Mouse (Mus musculus) limb, embryonic 11.5 days (tissue): ENCODE data around the gene Yif1a. TPM values are rescaled to one million over a fixed set of nuclear protein-coding genes. Genes with fewer than 3 reads are reported as not detected.
A peak's percentile ranks its signal among the peaks of the same experiment; 100 is the strongest.

Experiments
- ATAC-seq: fragments of 200-750 bp; cut with Nextera tagmentation; 2 replicates; pipeline ENCODE4 v1.8.0; 2017; ENCODE audit warnings: low read depth; ENCODE audit not compliant: insufficient number of reproducible peaks, low FRiP score, low TSS enrichment
- DNase-seq: peaks from one replicate; pipeline ENCODE4 v3.0.0-alpha.2; 2015; ENCODE audit warnings: low spot score
- H3K27ac ChIP-seq: fragments of 300-500 bp; sonication (generic); replicated peaks from 2 replicates; pipeline ENCODE4 v1.5.1; 2014; ENCODE audit warnings: low read depth, mild to moderate bottlenecking, low read length
- H3K27me3 ChIP-seq: fragments of 300-500 bp; sonication (generic); 2 replicates; pipeline ENCODE4 v1.6.1; 2014; ENCODE audit warnings: mild to moderate bottlenecking, low read length, mixed read lengths; ENCODE audit not compliant: control insufficient read depth, insufficient read depth
- H3K36me3 ChIP-seq: fragments of 300-500 bp; sonication (generic); 2 replicates; pipeline ENCODE4 v1.6.1; 2014; ENCODE audit warnings: mild to moderate bottlenecking, low read length, moderate library complexity, mixed read lengths; ENCODE audit not compliant: control insufficient read depth, insufficient read depth
- H3K4me1 ChIP-seq: fragments of 300-500 bp; sonication (generic); 2 replicates; pipeline ENCODE4 v1.6.1; 2014; ENCODE audit warnings: low read length, mixed read lengths; ENCODE audit not compliant: control insufficient read depth, insufficient read depth
- H3K4me2 ChIP-seq: fragments of 300-500 bp; sonication (generic); 2 replicates; pipeline ENCODE4 v1.6.1; 2014; ENCODE audit warnings: low read depth, mild to moderate bottlenecking, moderate library complexity; ENCODE audit not compliant: severe bottlenecking
- H3K4me3 ChIP-seq: fragments of 300-500 bp; sonication (generic); 2 replicates; pipeline ENCODE4 v1.5.1; 2014; ENCODE audit warnings: low read depth, low read length
- H3K9ac ChIP-seq: fragments of 300-500 bp; sonication (generic); 2 replicates; pipeline ENCODE4 v1.6.1; 2014; ENCODE audit warnings: mild to moderate bottlenecking, low read length
- H3K9me3 ChIP-seq: fragments of 300-500 bp; sonication (generic); 2 replicates; pipeline ENCODE4 v1.6.1; 2016; ENCODE audit warnings: low read length; ENCODE audit not compliant: control insufficient read depth
- WGBS: fragments of 180-500 bp; shearing (Covaris S2); extraction: QIAGEN DNeasy Blood & Tissue Kit; methylation state at CpG from one replicate; pipeline ENCODE4 v1.1.7; 2014; 5-methylcytosine and 5-hydroxymethylcytosine counted together
- polyA plus RNA-seq: library from polyadenylated mRNA; unstranded; fragments of >200 nt; fragmentation: Nextera tagmentation; extraction: Ambion mirVana; gene quantifications from 2 replicates; pipeline ENCODE4 v1.2.1, GENCODE M21; 2014

The Yif1a gene
- polyA plus RNA-seq, 1 experiment from 2014 or later: 71.2 TPM

- WGBS: 81% methylated on average over 19 of the region's 19 CpGs
These were observed 21.5 kb downstream of the Yif1a start for GRCm38 (mm10) chr19:5109659-5110453.

GRCm38 (mm10) chr19:5113783-5114182 lies 25.4 kb downstream of the Yif1a start:
- H3K9ac ChIP-seq: no peak overlapping the region
- ATAC-seq: no peak
- WGBS: 95% methylated on average over 7 of the region's 7 CpGs

More at GRCm38 (mm10) chr19:5109659-5110453, 21.5 kb downstream of the Yif1a start:
- no peak for DNase-seq
- H3K4me3 ChIP-seq: no peak overlapping the region
- H3K4me2 ChIP-seq: no peak overlapping the region
- no peak overlapping the region for H3K27ac ChIP-seq
- no peaks in the 10 kb centered on the region for H3K9me3 ChIP-seq
- no peaks in the 10 kb centered on the region for H3K27me3 ChIP-seq
- ATAC-seq: no peak
- H3K4me1 ChIP-seq: peaks cover 6% of the 10 kb centered on the region; the same call in 1 of the 2 replicates
- H3K36me3 ChIP-seq: peaks cover 12% of the 10 kb centered on the region; the same call in 1 of the 2 replicates
- H3K9ac ChIP-seq: no peak overlapping the region

GRCm38 (mm10) chr19:5117494-5118383 lies 29.4 kb downstream of the Yif1a start:
- Histone ChIP-seq H3K9me3 (no peaks in the 10 kb centered on the region), H3K27ac (peak overlapping the region; percentile 72; the same call in 1 of the 2 replicates), H3K4me1 (peaks cover 5% of the 10 kb centered on the region), H3K4me2 (peak overlapping the region; percentile 83), H3K27me3 (no peaks in the 10 kb centered on the region), H3K36me3 (peaks cover 3% of the 10 kb centered on the region; the same call in 1 of the 2 replicates), H3K9ac (peak overlapping the region; percentile 75), H3K4me3 (peak overlapping the region; percentile 89)
- DNase-seq (peak; percentile 95), ATAC-seq (peak; percentile 88)
- WGBS: under 1% methylated on average over 74 of the region's 83 CpGs

More at GRCm38 (mm10) chr19:5113783-5114182, 25.4 kb downstream of the Yif1a start:
- H3K9me3 ChIP-seq: no peaks in the 10 kb centered on the region
- no peak overlapping the region for H3K4me3 ChIP-seq
- H3K27me3 ChIP-seq: no peaks in the 10 kb centered on the region
- peaks cover 10% of the 10 kb centered on the region; the same call in 1 of the 2 replicates for H3K36me3 ChIP-seq
- H3K4me2 ChIP-seq: no peak overlapping the region
- H3K27ac ChIP-seq: no peak overlapping the region
- DNase-seq: no peak
- peaks cover 5% of the 10 kb centered on the region for H3K4me1 ChIP-seq

GRCm38 (mm10) chr19:5118384-5118698 lies 30.0 kb downstream of the Yif1a start, which contains the start of gene Klc2:
Gene Klc2 (minus strand): TSS chr19:5118560.
- no peak for DNase-seq
- Histone ChIP-seq H3K4me1 (peaks cover 5% of the 10 kb centered on the region), H3K27me3 (no peaks in the 10 kb centered on the region), H3K27ac (peak within 1 kb of the TSS; percentile 72; the same call in 1 of the 2 replicates), H3K9me3 (no peaks in the 10 kb centered on the region), H3K36me3 (peaks cover 3% of the 10 kb centered on the region; the same call in 1 of the 2 replicates), H3K9ac (peak within 1 kb of the TSS; percentile 75), H3K4me3 (peak within 1 kb of the TSS; percentile 89), H3K4me2 (peak within 1 kb of the TSS; percentile 83)
- WGBS: under 1% methylated on average over 18 of the region's 18 CpGs
- peak; percentile 88 for ATAC-seq

GRCm38 (mm10) chr19:5122492-5122891 lies 34.2 kb downstream of the Yif1a start:
- Histone ChIP-seq H3K9me3 (no peaks in the 10 kb centered on the region), H3K4me1 (no peaks in the 10 kb centered on the region; the same call in 1 of the 2 replicates), H3K9ac (no peak overlapping the region), H3K36me3 (no peaks in the 10 kb centered on the region), H3K4me3 (no peak overlapping the region), H3K4me2 (no peak overlapping the region), H3K27me3 (no peaks in the 10 kb centered on the region), H3K27ac (no peak overlapping the region)
- DNase-seq: no peak
- no peak for ATAC-seq
- WGBS: 86% methylated on average over 10 of the region's 10 CpGs

- no peaks in the 10 kb centered on the region; the same call in 1 of the 2 replicates for H3K4me1 ChIP-seq
- H3K36me3 ChIP-seq: no peaks in the 10 kb centered on the region
- DNase-seq: no peak
- no peak overlapping the region for H3K27ac ChIP-seq
- 87% methylated on average over 3 of the region's 3 CpGs for WGBS
- no peak overlapping the region for H3K9ac ChIP-seq
- ATAC-seq: no peak
- no peaks in the 10 kb centered on the region for H3K9me3 ChIP-seq
- H3K4me2 ChIP-seq: no peak overlapping the region
- H3K4me3 ChIP-seq: no peak overlapping the region
- no peaks in the 10 kb centered on the region for H3K27me3 ChIP-seq
These were observed 34.9 kb downstream of the Yif1a start for GRCm38 (mm10) chr19:5123241-5123640.

GRCm38 (mm10) chr19:5124055-5124614 lies 35.8 kb downstream of the Yif1a start:
- no peaks in the 10 kb centered on the region for H3K4me1 ChIP-seq
- WGBS: 72% methylated on average over 7 of the region's 7 CpGs
- no peak for DNase-seq
- no peak overlapping the region for H3K4me3 ChIP-seq
- H3K4me2 ChIP-seq: no peak overlapping the region
- H3K36me3 ChIP-seq: no peaks in the 10 kb centered on the region
- H3K27me3 ChIP-seq: no peaks in the 10 kb centered on the region
- H3K9ac ChIP-seq: no peak overlapping the region
- ATAC-seq: no peak
- no peak overlapping the region for H3K27ac ChIP-seq
- no peaks in the 10 kb centered on the region for H3K9me3 ChIP-seq

GRCm38 (mm10) chr19:5129770-5130169 lies 41.4 kb downstream of the Yif1a start:
- no peak for DNase-seq
- no peak for ATAC-seq

More at GRCm38 (mm10) chr19:5129770-5130169, 41.4 kb downstream of the Yif1a start:
- H3K4me3 ChIP-seq: no peak overlapping the region
- no peak overlapping the region for H3K27ac ChIP-seq
- 37% methylated on average over 1 of the region's 1 CpGs for WGBS
- H3K36me3 ChIP-seq: peaks cover 2% of the 10 kb centered on the region; the same call in 1 of the 2 replicates
- H3K27me3 ChIP-seq: no peaks in the 10 kb centered on the region
- H3K9ac ChIP-seq: no peak overlapping the region
- no peaks in the 10 kb centered on the region for H3K4me1 ChIP-seq
- no peak overlapping the region for H3K4me2 ChIP-seq
- no peaks in the 10 kb centered on the region for H3K9me3 ChIP-seq
